Mouse (Mus musculus) right cerebral cortex, postnatal 4 days (tissue): ENCODE data around the gene Cfdp1.
"Not testable (repeated sequence)": the region's sequence is repeated elsewhere in the genome, so short reads cannot be mapped to it uniquely, and the experiment has no call there.

Source experiments
- DNase-seq: peaks from one replicate; pipeline ENCODE4 v3.0.0-alpha.2; 2022

Gene Cfdp1

GRCm38 (mm10) chr8:111853219-111853618 is 872 bp downstream of the Cfdp1 start:
- DNase-seq = not testable (repeated sequence)

- no peak for DNase-seq
These were observed 7.3 kb downstream of the Cfdp1 start for GRCm38 (mm10) chr8:111846746-111847145.

- no peak for DNase-seq
These were observed 18.6 kb downstream of the Cfdp1 start for GRCm38 (mm10) chr8:111835540-111835939.

- no peak for DNase-seq
These were observed 20.1 kb downstream of the Cfdp1 start for GRCm38 (mm10) chr8:111834011-111834410.

GRCm38 (mm10) chr8:111832983-111833382 is 21.1 kb downstream of the Cfdp1 start:
- no peak for DNase-seq

GRCm38 (mm10) chr8:111831996-111832395 is 22.1 kb downstream of the Cfdp1 start:
- no peak for DNase-seq

- DNase-seq = no peak
These were observed 25.5 kb downstream of the Cfdp1 start for GRCm38 (mm10) chr8:111828595-111828994.

GRCm38 (mm10) chr8:111825219-111825618 is 28.9 kb downstream of the Cfdp1 start:
- no peak for DNase-seq

GRCm38 (mm10) chr8:111824334-111824733 is 29.8 kb downstream of the Cfdp1 start:
- DNase-seq = no peak

GRCm38 (mm10) chr8:111821199-111821598 is 32.9 kb downstream of the Cfdp1 start:
- no peak for DNase-seq

- no peak for DNase-seq
These were observed 33.4 kb downstream of the Cfdp1 start for GRCm38 (mm10) chr8:111820691-111821090.

GRCm38 (mm10) chr8:111820018-111820417 is 34.1 kb downstream of the Cfdp1 start:
- DNase-seq = no peak

- no peak for DNase-seq
These were observed 35.5 kb downstream of the Cfdp1 start for GRCm38 (mm10) chr8:111818556-111818955.

- DNase-seq = no peak
These were observed 39.0 kb downstream of the Cfdp1 start for GRCm38 (mm10) chr8:111815078-111815477.

- DNase-seq = no peak
These were observed 40.3 kb downstream of the Cfdp1 start for GRCm38 (mm10) chr8:111813818-111814217.

GRCm38 (mm10) chr8:111812835-111813234 is 41.3 kb downstream of the Cfdp1 start:
- no peak for DNase-seq

- no peak for DNase-seq
These were observed 43.3 kb downstream of the Cfdp1 start for GRCm38 (mm10) chr8:111810656-111811336.

- DNase-seq = no peak
These were observed 45.0 kb downstream of the Cfdp1 start for GRCm38 (mm10) chr8:111808891-111809622.

- DNase-seq = no peak
These were observed 46.1 kb downstream of the Cfdp1 start for GRCm38 (mm10) chr8:111808006-111808405.

- DNase-seq = no peak
These were observed 50.7 kb downstream of the Cfdp1 start for GRCm38 (mm10) chr8:111803362-111803761.

GRCm38 (mm10) chr8:111802256-111802655 is 51.8 kb downstream of the Cfdp1 start:
- DNase-seq = no peak

GRCm38 (mm10) chr8:111801456-111801855 is 52.6 kb downstream of the Cfdp1 start:
- DNase-seq = no peak

- no peak for DNase-seq
These were observed 57.6 kb downstream of the Cfdp1 start for GRCm38 (mm10) chr8:111796528-111796927.

- DNase-seq = no peak
These were observed 60.7 kb downstream of the Cfdp1 start for GRCm38 (mm10) chr8:111793324-111793917.
